Mouse (Mus musculus): ENCODE measurements at regions not wholly inside any gene's neighbourhood (a gene's known extent, or its start where the extent isn't known, plus 50 kb on each side); places are given as distances from the start of the nearest gene placed in this dataset.

GRCm38 (mm10) chr9:115611713-115612112 lies 297.5 kb upstream of the Gadl1 start:
- TF ChIP-seq SRF (IDR thresholded peaks at IDR 0.05; ENCODE audit: control insufficient read depth, insufficient read length, low read depth), result no peak
- no peak for TF ChIP-seq TCF3 (IDR thresholded peaks at IDR 0.05; ENCODE audit: insufficient read length, low read depth)
- no peak for TF ChIP-seq MYOD1 (IDR thresholded peaks at IDR 0.05; ENCODE audit: control insufficient read depth in 1 of 3, insufficient read length in 2 of 3, low read depth in 2 of 3)
- TF ChIP-seq POLR2AphosphoS2 (IDR thresholded peaks at IDR 0.05; ENCODE audit: insufficient read length, low read depth), result no peak
- Histone ChIP-seq H3K79me2 (ENCODE audit: control insufficient read depth, insufficient read depth) (no peaks in the 10 kb centered on the region), H3K36me3 (ENCODE audit: control insufficient read depth, insufficient read depth) (no peaks in the 10 kb centered on the region), H3K4me3 (no peak overlapping the region), H3K4me2 (ENCODE audit: low read depth) (no peak overlapping the region), H3K27me3 (ENCODE audit: control insufficient read depth, insufficient read depth, insufficient read length) (no peaks in the 10 kb centered on the region), H3ac (ENCODE audit: control insufficient read depth, insufficient read length) (no peak overlapping the region)

GRCm38 (mm10) chr9:115612908-115613307 lies 296.3 kb upstream of the Gadl1 start:
- H3ac ChIP-seq (ENCODE audit: control insufficient read depth, insufficient read length), result no peak overlapping the region
- TF ChIP-seq MYOD1 (IDR thresholded peaks at IDR 0.05; ENCODE audit: control insufficient read depth in 1 of 3, insufficient read length in 2 of 3, low read depth in 2 of 3) (no peak), CEBPB (IDR thresholded peaks at IDR 0.05; ENCODE audit: insufficient read depth, poor library complexity, severe bottlenecking) (no peak), POLR2AphosphoS2 (IDR thresholded peaks at IDR 0.05; ENCODE audit: insufficient read length, low read depth) (no peak), MAX (IDR thresholded peaks at IDR 0.05; ENCODE audit: low read depth) (no peak), SRF (IDR thresholded peaks at IDR 0.05; ENCODE audit: control insufficient read depth, insufficient read length, low read depth) (no peak), POLR2A (IDR thresholded peaks at IDR 0.05; ENCODE audit: insufficient read length, low read depth) (no peak), REST (IDR thresholded peaks at IDR 0.05; ENCODE audit: insufficient read depth, insufficient read length) (no peak), TCF12 (IDR thresholded peaks at IDR 0.05; ENCODE audit: insufficient read depth, poor library complexity, severe bottlenecking) (no peak), USF1 (IDR thresholded peaks at IDR 0.05; ENCODE audit: low read depth) (no peak)
- H3K79me2 ChIP-seq (ENCODE audit: control insufficient read depth, insufficient read depth), result no peaks in the 10 kb centered on the region
- no peaks in the 10 kb centered on the region for H3K27me3 ChIP-seq (ENCODE audit: control insufficient read depth, insufficient read depth, insufficient read length)
- H3K4me2 ChIP-seq (ENCODE audit: low read depth), result no peak overlapping the region
- H3K36me3 ChIP-seq (ENCODE audit: control insufficient read depth, insufficient read depth), result no peaks in the 10 kb centered on the region
- no peak overlapping the region for H3K4me3 ChIP-seq

DNA sequence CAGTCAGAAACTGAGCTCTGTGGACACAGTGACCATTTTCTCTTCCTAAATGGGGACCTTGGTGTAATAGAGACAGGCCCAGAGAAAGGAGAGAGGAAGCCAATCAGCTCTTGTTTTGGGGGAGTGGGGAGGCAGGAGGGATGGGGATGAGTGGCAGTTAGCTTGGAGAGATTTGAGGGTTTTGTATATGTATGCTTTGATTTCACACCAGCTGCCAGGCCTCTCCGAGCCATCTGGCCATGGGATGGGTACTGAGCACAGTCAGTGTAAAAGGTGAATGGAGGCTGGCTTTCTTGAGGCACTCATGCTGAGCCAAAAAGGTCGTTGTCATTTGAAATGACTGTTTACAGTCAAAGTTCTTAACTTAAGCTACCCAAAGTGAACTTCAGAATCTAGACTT lies 295.2 kb upstream of the Gadl1 start:
- Histone ChIP-seq H3ac (ENCODE audit: control insufficient read depth, insufficient read length) (no peak overlapping the region), H3K36me3 (ENCODE audit: control insufficient read depth, insufficient read depth) (no peaks in the 10 kb centered on the region), H3K27me3 (ENCODE audit: control insufficient read depth, insufficient read depth, insufficient read length) (no peaks in the 10 kb centered on the region), H3K79me2 (ENCODE audit: control insufficient read depth, insufficient read depth) (no peaks in the 10 kb centered on the region), H3K4me2 (ENCODE audit: low read depth) (no peak overlapping the region), H3K4me3 (no peak overlapping the region)
- TF ChIP-seq POLR2AphosphoS2 (IDR thresholded peaks at IDR 0.05; ENCODE audit: insufficient read length, low read depth) (no peak), USF1 (IDR thresholded peaks at IDR 0.05; ENCODE audit: low read depth) (no peak), TCF12 (IDR thresholded peaks at IDR 0.05; ENCODE audit: insufficient read depth, poor library complexity, severe bottlenecking) (no peak), E2F4 (IDR thresholded peaks at IDR 0.05; ENCODE audit: insufficient read depth) (no peak), MYOD1 (IDR thresholded peaks at IDR 0.05; ENCODE audit: control insufficient read depth in 1 of 3, insufficient read length in 2 of 3, low read depth in 2 of 3) (no peak), TCF3 (IDR thresholded peaks at IDR 0.05; ENCODE audit: insufficient read length, low read depth) (no peak), CEBPB (IDR thresholded peaks at IDR 0.05; ENCODE audit: insufficient read depth, poor library complexity, severe bottlenecking) (no peak), SRF (IDR thresholded peaks at IDR 0.05; ENCODE audit: control insufficient read depth, insufficient read length, low read depth) (no peak), POLR2A (IDR thresholded peaks at IDR 0.05; ENCODE audit: insufficient read length, low read depth) (no peak), REST (IDR thresholded peaks at IDR 0.05; ENCODE audit: insufficient read depth, insufficient read length) (no peak), MAX (IDR thresholded peaks at IDR 0.05; ENCODE audit: low read depth) (no peak), MYOG (IDR thresholded peaks at IDR 0.05; ENCODE audit: control insufficient read depth in 1 of 3, insufficient read depth in 1 of 3, insufficient read length in 2 of 3, low read depth in 2 of 3) (no peak)

GRCm38 (mm10) chr9:115617909-115618308 lies 291.3 kb upstream of the Gadl1 start:
- Histone ChIP-seq H3ac (ENCODE audit: control insufficient read depth, insufficient read length) (no peak overlapping the region), H3K4me3 (no peak overlapping the region), H3K79me2 (ENCODE audit: control insufficient read depth, insufficient read depth) (no peaks in the 10 kb centered on the region), H3K27me3 (ENCODE audit: control insufficient read depth, insufficient read depth, insufficient read length) (no peaks in the 10 kb centered on the region), H3K36me3 (ENCODE audit: control insufficient read depth, insufficient read depth) (no peaks in the 10 kb centered on the region), H3K4me2 (ENCODE audit: low read depth) (no peak overlapping the region)
- TF ChIP-seq CEBPB (IDR thresholded peaks at IDR 0.05; ENCODE audit: insufficient read depth, poor library complexity, severe bottlenecking) (no peak), MYOD1 (IDR thresholded peaks at IDR 0.05; ENCODE audit: control insufficient read depth in 1 of 3, insufficient read length in 2 of 3, low read depth in 2 of 3) (peak in 1 of 3 experiments; percentile 25), POLR2A (IDR thresholded peaks at IDR 0.05; ENCODE audit: insufficient read length, low read depth) (no peak)

DNA sequence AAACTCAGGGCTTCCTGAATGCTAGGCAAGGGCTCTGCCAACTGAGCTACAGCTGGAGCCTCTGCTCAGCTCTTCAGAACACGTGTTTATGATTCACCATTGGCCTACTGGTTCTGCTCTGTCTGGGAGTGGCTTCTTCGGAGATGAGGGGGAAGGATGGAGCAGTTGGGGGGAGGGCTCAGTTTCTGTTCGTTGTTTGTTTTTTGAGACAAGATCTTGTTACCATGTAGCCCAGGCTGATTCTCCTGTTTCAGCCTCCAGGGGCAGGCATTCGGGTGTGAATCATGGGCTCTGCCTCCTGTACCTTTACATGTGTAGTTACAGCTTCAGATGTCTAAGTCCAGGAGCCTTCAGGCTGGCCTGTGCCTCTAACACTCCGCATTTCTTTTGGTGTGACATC lies 285.3 kb upstream of the Gadl1 start:
- Histone ChIP-seq H3K36me3 (ENCODE audit: control insufficient read depth, insufficient read depth) (no peaks in the 10 kb centered on the region), H3K79me2 (ENCODE audit: control insufficient read depth, insufficient read depth) (no peaks in the 10 kb centered on the region), H3ac (ENCODE audit: control insufficient read depth, insufficient read length) (no peak overlapping the region), H3K4me2 (ENCODE audit: low read depth) (no peak overlapping the region), H3K4me3 (no peak overlapping the region), H3K27me3 (ENCODE audit: control insufficient read depth, insufficient read depth, insufficient read length) (no peaks in the 10 kb centered on the region)
- TF ChIP-seq MAX (IDR thresholded peaks at IDR 0.05; ENCODE audit: low read depth) (no peak), CEBPB (IDR thresholded peaks at IDR 0.05; ENCODE audit: insufficient read depth, poor library complexity, severe bottlenecking) (no peak), POLR2AphosphoS2 (IDR thresholded peaks at IDR 0.05; ENCODE audit: insufficient read length, low read depth) (no peak), MYOG (IDR thresholded peaks at IDR 0.05; ENCODE audit: control insufficient read depth in 1 of 3, insufficient read depth in 1 of 3, insufficient read length in 2 of 3, low read depth in 2 of 3) (no peak), MYOD1 (IDR thresholded peaks at IDR 0.05; ENCODE audit: control insufficient read depth in 1 of 3, insufficient read length in 2 of 3, low read depth in 2 of 3) (no peak), REST (IDR thresholded peaks at IDR 0.05; ENCODE audit: insufficient read depth, insufficient read length) (no peak), POLR2A (IDR thresholded peaks at IDR 0.05; ENCODE audit: insufficient read length, low read depth) (no peak), TCF12 (IDR thresholded peaks at IDR 0.05; ENCODE audit: insufficient read depth, poor library complexity, severe bottlenecking) (no peak), SRF (IDR thresholded peaks at IDR 0.05; ENCODE audit: control insufficient read depth, insufficient read length, low read depth) (no peak), E2F4 (IDR thresholded peaks at IDR 0.05; ENCODE audit: insufficient read depth) (no peak), USF1 (IDR thresholded peaks at IDR 0.05; ENCODE audit: low read depth) (no peak), TCF3 (IDR thresholded peaks at IDR 0.05; ENCODE audit: insufficient read length, low read depth) (no peak)

Data from myocyte (in vitro differentiated cells).